Mouse (Mus musculus) hindbrain, embryonic 15.5 days (tissue): ENCODE results near the gene Olfr1310. TPM values are rescaled to one million over a fixed set of nuclear protein-coding genes. Genes with fewer than 3 reads are reported as not detected.
"Not testable (repeated sequence)": the region's sequence is repeated elsewhere in the genome, so short reads cannot be mapped to it uniquely, and the experiment has no call there.

ENCODE experiments used
- ATAC-seq: fragments of 200-750 bp; cut with Nextera tagmentation; 2 replicates; pipeline ENCODE4 v1.8.0; 2017; ENCODE audit warnings: low read depth, moderate number of reproducible peaks, moderate TSS enrichment; ENCODE audit not compliant: low FRiP score
- H3K27ac ChIP-seq: fragments of 300-500 bp; sonication (generic); replicated peaks from 2 replicates; pipeline ENCODE4 v1.5.1; 2015; ENCODE audit warnings: mild to moderate bottlenecking, inconsistent platforms
- H3K27me3 ChIP-seq: fragments of 300-500 bp; sonication (generic); 2 replicates; pipeline ENCODE4 v1.6.1; 2015; ENCODE audit warnings: control low read depth, inconsistent platforms
- H3K36me3 ChIP-seq: fragments of 300-500 bp; sonication (generic); 2 replicates; pipeline ENCODE4 v1.6.1; 2015; ENCODE audit warnings: control low read depth, inconsistent platforms
- H3K4me1 ChIP-seq: fragments of 300-500 bp; sonication (generic); replicated peaks from 2 replicates; pipeline ENCODE4 v1.6.1; 2015; ENCODE audit warnings: control low read depth, inconsistent platforms
- H3K4me2 ChIP-seq: fragments of 300-500 bp; sonication (generic); 2 replicates; pipeline ENCODE4 v1.6.1; 2015; ENCODE audit warnings: moderate library complexity, mild to moderate bottlenecking, inconsistent platforms
- H3K4me3 ChIP-seq: fragments of 300-500 bp; sonication (generic); 2 replicates; pipeline ENCODE4 v1.5.1; 2015; ENCODE audit warnings: mild to moderate bottlenecking, inconsistent platforms
- H3K9ac ChIP-seq: fragments of 300-500 bp; sonication (generic); 2 replicates; pipeline ENCODE4 v1.6.1; 2015; ENCODE audit warnings: inconsistent platforms
- H3K9me3 ChIP-seq: fragments of 300-500 bp; sonication (generic); 2 replicates; pipeline ENCODE4 v1.6.1; 2016; ENCODE audit warnings: control low read depth, inconsistent platforms
- WGBS: fragments of 180-500 bp; shearing (Covaris S2); methylation state at CpG from one replicate; pipeline ENCODE4 v1.1.7; 2015; 5-methylcytosine and 5-hydroxymethylcytosine counted together
- polyA plus RNA-seq: library from polyadenylated mRNA; unstranded; fragments of >200 nt; fragmentation: Nextera tagmentation; extraction: Ambion mirVana; gene quantifications from 2 replicates; pipeline ENCODE4 v1.2.1, GENCODE M21; 2015

The Olfr1310 gene
- polyA plus RNA-seq, result not detected in 2 replicates

DNA sequence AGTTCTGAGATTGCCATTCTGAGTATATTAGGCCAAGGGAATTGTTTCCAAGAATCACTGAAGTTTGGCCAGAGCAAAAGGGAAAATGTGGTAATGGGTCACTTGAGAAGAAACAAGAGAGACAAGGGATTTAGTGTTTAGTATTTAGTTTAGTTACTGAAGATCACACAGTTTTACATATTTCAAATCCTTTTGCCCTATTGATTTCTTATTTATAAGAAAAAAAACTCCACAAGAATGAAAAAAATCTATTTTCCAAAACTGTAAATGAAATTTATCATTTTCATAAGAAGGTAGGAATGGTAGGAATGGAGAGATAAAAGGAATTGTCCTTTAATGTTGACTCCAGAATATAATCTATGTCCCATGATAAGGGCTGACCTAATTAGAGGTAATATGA lies at the start of gene Olfr1310:
Gene Olfr1310 (minus strand): TSS at position 101 of the 400 bp plus-strand sequence.
- Histone ChIP-seq H3K4me2 (no peak within 1 kb of the TSS), H3K36me3 (no peaks in the 10 kb centered on the region), H3K27me3 (no peaks in the 10 kb centered on the region), H3K9me3 (no peaks in the 10 kb centered on the region), H3K9ac (no peak within 1 kb of the TSS), H3K27ac (no peak within 1 kb of the TSS), H3K4me1 (no peaks in the 10 kb centered on the region), H3K4me3 (no peak within 1 kb of the TSS)
- ATAC-seq, result no peak

DNA sequence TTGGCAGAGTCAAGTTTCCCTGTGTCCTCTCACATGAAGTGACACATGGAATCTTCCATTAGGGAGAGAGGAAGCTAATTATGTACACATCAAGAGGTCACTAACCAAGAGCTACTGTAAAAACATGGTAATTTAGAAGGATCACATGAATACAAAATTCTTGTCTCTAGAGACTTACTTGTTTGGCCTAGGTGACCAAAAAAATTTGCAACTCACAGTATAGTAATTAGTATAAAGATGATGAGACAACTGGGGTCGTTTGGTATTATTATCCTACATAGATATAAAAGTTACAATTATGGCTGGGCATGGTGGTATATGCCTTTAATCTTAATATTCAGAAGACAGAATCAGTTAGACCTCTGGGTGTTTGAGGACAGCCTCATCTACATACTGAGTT lies 37.6 kb upstream of the Olfr1310 start, which contains the start of gene Olfr1312:
Gene Olfr1312 (minus strand): TSS at position 101 of the 400 bp plus-strand sequence.
- H3K27me3 ChIP-seq, result no peaks in the 10 kb centered on the region
- no peak within 1 kb of the TSS for H3K9ac ChIP-seq
- no peaks in the 10 kb centered on the region for H3K36me3 ChIP-seq
- H3K9me3 ChIP-seq, result no peaks in the 10 kb centered on the region
- no peak within 1 kb of the TSS for H3K4me3 ChIP-seq
- H3K27ac ChIP-seq, result no peak within 1 kb of the TSS
- no peak within 1 kb of the TSS for H3K4me2 ChIP-seq
- H3K4me1 ChIP-seq, result no peaks in the 10 kb centered on the region
- 43% methylated on average over 1 of the region's 1 CpGs for WGBS
- ATAC-seq, result no peak

DNA sequence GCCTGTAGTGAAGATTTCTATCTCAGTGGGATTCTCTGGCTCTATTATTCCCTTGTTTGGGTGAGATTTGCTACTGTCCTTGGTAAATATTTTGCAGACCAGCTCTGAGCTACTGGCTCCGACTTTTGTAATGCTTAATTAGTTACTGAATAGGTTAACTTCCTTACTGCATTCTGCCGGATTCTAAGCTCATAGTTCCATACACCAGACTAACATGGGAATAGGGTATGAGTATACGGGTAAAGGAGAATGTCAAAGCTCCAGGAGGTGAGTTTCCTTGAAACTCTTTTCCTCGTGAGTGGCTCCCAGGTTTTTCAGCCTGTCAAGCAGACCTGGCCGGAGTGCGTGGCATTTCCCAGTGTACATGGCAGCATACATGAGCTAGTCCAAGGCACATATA lies 14.5 kb upstream of the Olfr1310 start:
- not testable (repeated sequence) for H3K4me2 ChIP-seq, H3K9ac ChIP-seq, H3K36me3 ChIP-seq, H3K4me1 ChIP-seq, H3K4me3 ChIP-seq, H3K27me3 ChIP-seq, H3K9me3 ChIP-seq, ATAC-seq, H3K27ac ChIP-seq
- 50% methylated on average over 6 of the region's 6 CpGs for WGBS

DNA sequence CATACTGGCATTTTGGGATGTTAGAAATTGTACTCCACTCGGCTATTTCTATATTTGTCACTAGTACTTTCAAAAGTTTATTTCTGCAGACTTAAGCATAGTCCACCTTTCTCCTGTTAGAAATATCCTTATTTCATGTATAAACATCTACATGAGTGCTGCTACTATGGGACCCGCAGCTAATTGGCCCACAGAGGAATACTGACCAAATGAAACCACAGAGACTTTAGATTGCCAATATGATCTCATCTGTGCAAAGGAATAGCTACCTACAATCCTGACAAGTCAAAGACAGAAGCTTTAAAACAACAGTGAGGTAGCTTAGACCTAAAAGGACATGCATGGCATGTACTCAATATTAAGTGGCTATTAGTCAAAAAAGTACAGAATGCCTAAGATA lies 11.8 kb upstream of the Olfr1310 start, which contains the start of gene Olfr1311:
Gene Olfr1311 (minus strand): TSS at position 101 of the 400 bp plus-strand sequence.
- WGBS, result 93% methylated on average over 2 of the region's 2 CpGs
- Histone ChIP-seq H3K27me3 (no peaks in the 10 kb centered on the region), H3K27ac (no peak within 1 kb of the TSS), H3K4me3 (no peak within 1 kb of the TSS), H3K4me1 (no peaks in the 10 kb centered on the region), H3K9me3 (no peaks in the 10 kb centered on the region), H3K4me2 (no peak within 1 kb of the TSS), H3K36me3 (no peaks in the 10 kb centered on the region), H3K9ac (no peak within 1 kb of the TSS)
- ATAC-seq, result no peak

DNA sequence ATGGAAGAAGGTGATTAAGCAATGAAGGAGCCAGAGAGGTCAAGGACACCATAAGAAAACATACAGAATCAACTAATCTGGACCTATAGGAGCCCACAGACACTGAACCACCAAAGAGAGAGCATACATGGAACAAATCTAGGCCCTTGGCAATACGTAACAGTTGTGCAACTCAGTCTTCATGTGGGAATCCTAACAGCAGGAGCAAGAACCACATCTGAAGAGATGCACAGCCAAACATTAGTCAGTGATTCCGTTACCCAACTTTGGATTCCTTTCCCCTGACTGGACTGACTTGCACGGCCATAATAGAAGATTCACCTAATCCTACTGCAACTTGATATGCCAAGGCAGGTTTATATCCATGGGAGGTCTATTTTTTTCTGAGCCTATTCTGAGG lies 2.4 kb upstream of the Olfr1310 start:
- Histone ChIP-seq H3K4me2 (no peak overlapping the region), H3K4me3 (no peak overlapping the region), H3K9me3 (no peaks in the 10 kb centered on the region), H3K27me3 (no peaks in the 10 kb centered on the region), H3K27ac (no peak overlapping the region), H3K9ac (no peak overlapping the region), H3K36me3 (no peaks in the 10 kb centered on the region), H3K4me1 (no peaks in the 10 kb centered on the region)
- no peak for ATAC-seq
- 89% methylated on average over 3 of the region's 3 CpGs for WGBS

DNA sequence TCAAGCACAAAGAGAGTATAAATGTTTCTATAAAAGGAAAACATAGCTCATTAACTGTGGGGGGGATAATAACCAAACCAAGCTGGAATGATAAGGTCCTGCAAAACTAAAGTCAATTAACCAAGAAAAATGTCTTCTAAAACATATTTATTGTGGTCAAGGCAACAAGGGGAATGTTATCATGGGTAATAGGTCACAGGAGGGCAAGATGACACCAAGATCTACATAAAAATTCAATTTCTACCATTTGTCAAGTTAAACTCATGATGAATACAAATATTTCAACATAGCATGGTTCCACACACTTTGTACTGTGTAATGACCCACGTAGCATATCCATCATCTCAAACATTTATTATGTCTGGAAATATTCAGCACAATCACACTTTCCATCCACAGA lies 22.3 kb downstream of the Olfr1310 start, which contains the start of gene Olfr1309:
Gene Olfr1309 (minus strand): TSS at position 101 of the 400 bp plus-strand sequence.
- WGBS, result 74% methylated on average over 1 of the region's 1 CpGs
- no peak within 1 kb of the TSS for H3K4me2 ChIP-seq
- no peaks in the 10 kb centered on the region for H3K27me3 ChIP-seq
- no peak within 1 kb of the TSS for H3K27ac ChIP-seq
- ATAC-seq, result no peak
- H3K9ac ChIP-seq, result no peak within 1 kb of the TSS
- no peaks in the 10 kb centered on the region for H3K4me1 ChIP-seq
- no peaks in the 10 kb centered on the region for H3K9me3 ChIP-seq
- H3K4me3 ChIP-seq, result no peak within 1 kb of the TSS
- H3K36me3 ChIP-seq, result no peaks in the 10 kb centered on the region

DNA sequence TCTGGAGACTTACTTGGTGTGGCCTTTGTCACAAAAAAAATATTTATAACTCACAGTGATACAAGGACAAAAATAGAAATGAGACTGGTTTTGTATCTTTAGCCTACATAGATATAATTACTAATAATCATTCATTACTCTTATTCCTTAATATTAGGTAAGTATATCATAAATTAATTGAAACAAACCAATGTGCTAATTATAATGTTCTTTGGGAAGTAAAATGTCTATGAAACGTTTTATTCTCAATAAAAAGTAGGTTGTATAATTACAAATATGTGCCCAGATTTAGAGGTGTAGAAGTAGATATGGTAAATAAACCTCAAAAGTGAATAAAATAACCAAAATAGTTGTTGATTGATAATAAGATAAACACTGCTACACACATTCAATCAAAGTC lies 47.7 kb downstream of the Olfr1310 start, which contains the start of gene Olfr1308:
Gene Olfr1308 (minus strand): TSS at position 101 of the 400 bp plus-strand sequence.
- Histone ChIP-seq H3K9me3 (no peaks in the 10 kb centered on the region), H3K4me1 (no peaks in the 10 kb centered on the region), H3K27me3 (no peaks in the 10 kb centered on the region), H3K36me3 (no peaks in the 10 kb centered on the region), H3K27ac (no peak within 1 kb of the TSS), H3K4me3 (no peak within 1 kb of the TSS), H3K4me2 (no peak within 1 kb of the TSS), H3K9ac (no peak within 1 kb of the TSS)
- ATAC-seq, result no peak
- 67% methylated on average over 1 of the region's 1 CpGs for WGBS

Other genes with a start within 250 kb of the Olfr1310 start
- gene Olfr1302, start 235.3 kb downstream of the Olfr1310 start, polyA plus RNA-seq, result not detected in 2 replicates
- not detected in 2 replicates for gene Olfr1303, start 192.4 kb downstream of the Olfr1310 start, polyA plus RNA-seq
- not detected in 2 replicates for gene Olfr1305, start 135.6 kb downstream of the Olfr1310 start, polyA plus RNA-seq
- gene Olfr1306, start 96.4 kb downstream of the Olfr1310 start, polyA plus RNA-seq, result not detected in 2 replicates
- gene Olfr1307, start 63.3 kb downstream of the Olfr1310 start, polyA plus RNA-seq, result 0.01 TPM in 1 of 2 replicates, not detected in the other
- not detected in 2 replicates for gene Olfr1308, start 47.8 kb downstream of the Olfr1310 start, polyA plus RNA-seq
- not detected in 2 replicates for gene Olfr1309, start 22.4 kb downstream of the Olfr1310 start, polyA plus RNA-seq
- gene Olfr1311, start 11.7 kb upstream of the Olfr1310 start, polyA plus RNA-seq, result not detected in 2 replicates
- not detected in 2 replicates for gene Olfr1312, start 37.5 kb upstream of the Olfr1310 start, polyA plus RNA-seq
- gene Olfr1313, start 65.1 kb upstream of the Olfr1310 start, polyA plus RNA-seq, result not detected in 2 replicates
- gene Olfr1314, start 84.1 kb upstream of the Olfr1310 start, polyA plus RNA-seq, result 0.05 TPM in 1 of 2 replicates, not detected in the other
- not detected in 2 replicates for gene Olfr1315-ps1, start 102.7 kb upstream of the Olfr1310 start, polyA plus RNA-seq
- not detected in 2 replicates for gene Olfr1316, start 122.3 kb upstream of the Olfr1310 start, polyA plus RNA-seq
- gene Olfr1317, start 127.6 kb upstream of the Olfr1310 start, polyA plus RNA-seq, result not detected in 2 replicates
- gene Olfr1318, start 141.5 kb upstream of the Olfr1310 start, polyA plus RNA-seq, result 0.07 and 0.16 TPM in 2 replicates
- gene Lpcat4, start 226.8 kb upstream of the Olfr1310 start, polyA plus RNA-seq, result 24.4 and 27.4 TPM in 2 replicates
- gene Nutm1, start 246.6 kb upstream of the Olfr1310 start, polyA plus RNA-seq, result 0.04 and 0.05 TPM in 2 replicates
- gene Nop10, start 249.2 kb upstream of the Olfr1310 start, polyA plus RNA-seq, result 180 and 199 TPM in 2 replicates